Mouse (Mus musculus): ENCODE data around the gene Cacna1c.
A peak's percentile ranks its signal among the peaks of the same experiment; 100 is the strongest.

The Cacna1c gene

GRCm38 (mm10) chr6:118932002-118932700, 264.1 kb downstream of the Cacna1c start:
- no peak for DNase-seq (ENCODE audit: extremely low read depth, low read depth)

- DNase-seq (ENCODE audit: extremely low read depth, low read depth) = no peak
Measured at GRCm38 (mm10) chr6:118926669-118927068, 269.5 kb downstream of the Cacna1c start.

DNA sequence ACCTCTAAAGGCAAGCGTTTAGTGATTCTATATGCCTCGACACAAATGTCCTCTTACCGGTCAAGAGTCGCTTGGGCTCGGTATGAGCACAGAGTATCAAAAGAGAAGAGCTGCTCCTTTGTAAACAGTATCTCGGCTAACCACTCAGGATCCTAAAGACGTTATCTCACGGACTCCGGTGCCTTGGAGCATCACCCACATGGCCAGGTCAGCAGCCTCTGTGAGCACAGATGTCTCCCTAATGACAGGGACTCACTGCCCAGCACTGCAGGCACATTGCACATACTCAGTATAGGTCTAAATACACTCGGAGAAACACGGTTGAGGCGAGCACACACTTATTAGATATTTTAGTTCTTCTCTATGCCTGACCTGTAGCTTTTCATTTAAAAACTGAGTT, 271.8 kb downstream of the Cacna1c start:
- no peak for DNase-seq (ENCODE audit: extremely low read depth, low read depth)

- no peak for DNase-seq (ENCODE audit: extremely low read depth, low read depth)
Measured at GRCm38 (mm10) chr6:118923926-118924325, 272.3 kb downstream of the Cacna1c start.

- DNase-seq (ENCODE audit: extremely low read depth, low read depth) = no peak
Measured at GRCm38 (mm10) chr6:118923212-118923577, 273.0 kb downstream of the Cacna1c start.

- DNase-seq (ENCODE audit: extremely low read depth, low read depth) = peak; percentile 44
Measured at GRCm38 (mm10) chr6:118922328-118923211, 273.6 kb downstream of the Cacna1c start.

DNA sequence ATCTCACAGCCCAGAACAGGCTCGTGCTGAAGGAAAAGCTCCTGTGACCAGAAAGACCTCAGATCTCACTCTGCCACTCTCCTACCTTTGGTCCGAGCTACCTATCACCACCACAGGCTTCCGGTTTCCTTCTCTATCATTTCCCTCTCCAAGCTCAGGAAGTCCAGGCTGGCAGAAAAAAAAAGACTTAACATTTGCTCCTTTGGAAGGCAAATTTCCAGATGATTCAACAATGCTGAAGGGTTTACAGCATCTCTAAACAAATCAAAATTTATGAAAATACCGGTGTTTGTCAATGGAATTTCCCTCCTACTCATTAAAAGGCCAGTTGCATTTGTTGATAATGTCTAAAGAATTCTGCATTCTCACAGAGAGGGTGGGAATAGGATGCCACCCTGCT, 288.0 kb downstream of the Cacna1c start:
- DNase-seq (ENCODE audit: extremely low read depth, low read depth) = no peak

DNA sequence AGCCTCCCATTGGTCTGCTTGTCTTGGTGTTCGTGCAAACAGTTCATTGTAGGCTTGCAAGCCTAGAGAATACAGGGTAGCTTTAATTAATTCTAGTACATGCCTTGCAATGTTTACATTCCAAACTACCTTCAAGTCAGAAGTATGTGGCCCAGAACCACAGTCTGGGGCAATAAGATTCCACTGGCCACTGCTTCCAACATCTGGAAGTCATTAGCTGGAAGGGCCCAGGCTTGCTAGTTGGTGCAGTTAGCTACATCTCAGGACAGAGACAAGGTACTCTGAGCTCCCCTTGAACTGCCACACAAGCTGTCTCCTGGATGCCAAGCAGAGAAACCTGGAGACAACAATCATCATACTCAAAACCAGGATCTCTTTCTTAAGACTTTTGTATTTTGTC, 288.5 kb downstream of the Cacna1c start:
- DNase-seq (ENCODE audit: extremely low read depth, low read depth) = no peak

DNA sequence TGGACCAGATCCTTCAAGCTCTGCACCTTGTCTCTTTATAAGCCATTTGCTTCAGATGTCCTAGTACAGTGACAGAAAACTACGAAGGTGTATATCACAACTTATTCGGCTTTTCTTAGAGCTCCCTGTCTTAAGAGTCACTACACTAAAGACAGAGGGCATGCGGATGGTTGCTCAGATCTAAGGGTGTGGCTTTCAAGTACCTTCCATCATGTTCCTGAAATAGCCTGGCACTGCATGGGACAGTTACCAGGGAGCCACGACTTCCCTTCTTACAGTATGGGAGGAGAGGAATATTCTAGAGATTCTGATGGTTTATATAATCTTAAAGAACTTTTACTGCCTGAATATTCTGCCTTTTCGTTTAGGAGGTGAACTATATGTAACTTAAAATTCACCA, 289.3 kb downstream of the Cacna1c start:
- DNase-seq (ENCODE audit: extremely low read depth, low read depth) = no peak

DNA sequence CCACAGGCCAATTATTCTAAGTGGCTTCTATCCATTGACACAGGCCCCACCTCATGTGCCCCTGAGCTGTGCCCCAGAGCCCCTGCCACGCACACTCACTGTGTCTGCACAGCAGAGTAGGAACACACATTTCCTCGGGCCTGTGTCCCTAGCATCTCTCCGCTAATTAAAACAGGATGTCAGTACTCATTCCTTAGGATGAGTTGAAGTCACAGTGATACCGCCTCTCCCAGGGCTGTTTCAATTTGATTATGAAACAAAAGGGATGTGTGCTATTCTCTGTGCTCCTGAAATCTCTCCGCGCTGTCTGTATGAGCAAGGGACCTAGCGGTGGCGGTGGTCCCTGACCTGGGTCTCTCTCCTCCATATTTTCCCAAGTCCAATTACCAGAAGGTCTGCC, 296.5 kb downstream of the Cacna1c start:
- DNase-seq (ENCODE audit: extremely low read depth, low read depth) = no peak

DNA sequence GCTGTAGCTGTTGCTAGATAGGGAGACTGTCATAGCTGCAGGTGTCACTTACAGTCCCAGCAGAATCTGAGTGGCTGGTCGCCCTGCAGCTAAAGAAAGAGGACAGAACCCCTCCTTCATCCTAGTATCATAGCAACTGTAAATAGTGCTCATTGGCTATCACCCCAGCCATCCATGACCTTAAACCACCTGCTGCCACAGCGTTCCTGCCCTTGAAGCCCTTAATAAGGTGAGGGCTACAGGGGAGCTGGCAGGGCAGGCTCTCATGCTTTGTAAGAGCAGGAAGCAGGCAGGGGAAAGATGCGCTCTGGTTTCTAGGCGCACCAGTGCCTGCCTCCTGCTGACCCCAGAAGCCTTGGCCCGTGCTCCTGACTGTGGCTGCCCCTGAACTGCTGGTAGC, 299.1 kb downstream of the Cacna1c start:
- no peak for DNase-seq (ENCODE audit: extremely low read depth, low read depth)

GRCm38 (mm10) chr6:118894043-118894442, 302.2 kb downstream of the Cacna1c start:
- no peak for DNase-seq (ENCODE audit: extremely low read depth, low read depth)

DNA sequence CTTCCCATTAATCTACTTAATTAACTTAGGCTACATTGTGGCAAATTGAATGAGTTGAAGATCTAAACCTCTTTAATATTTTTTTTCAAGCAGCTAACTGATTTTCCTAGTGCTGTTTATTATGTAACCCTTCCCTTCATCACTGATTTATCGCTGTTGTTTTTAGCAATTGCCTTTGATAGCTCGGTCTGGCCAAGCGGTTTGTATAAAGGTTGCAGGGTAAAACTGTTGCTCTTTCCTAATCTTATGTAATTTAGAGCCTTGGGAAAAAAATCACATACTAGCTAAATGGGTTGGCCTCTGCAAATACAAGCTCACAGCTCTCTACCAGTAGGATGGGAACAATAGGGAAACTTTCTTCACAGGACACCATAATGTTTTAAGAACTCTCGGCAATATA, 306.8 kb downstream of the Cacna1c start:
- no peak for DNase-seq (ENCODE audit: extremely low read depth, low read depth)

DNA sequence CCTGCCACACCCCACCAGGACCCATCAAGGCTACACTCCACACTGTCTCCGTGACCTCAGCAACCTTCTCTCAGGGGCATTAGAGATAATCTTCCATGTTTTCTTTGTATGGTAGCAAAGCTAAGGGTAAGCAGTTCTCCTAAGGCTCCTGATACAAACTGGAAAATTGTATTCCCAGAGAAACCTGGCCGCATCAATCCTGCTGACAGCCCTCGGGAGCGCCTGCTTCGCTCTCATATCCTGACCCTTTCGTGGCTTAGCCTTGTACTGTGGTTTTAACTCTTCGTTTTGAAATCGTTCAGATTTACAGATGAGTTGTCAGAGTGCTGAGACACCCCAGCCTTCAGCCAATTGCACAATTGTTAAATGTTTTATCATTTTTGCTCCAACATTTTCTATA, 309.2 kb downstream of the Cacna1c start:
- DNase-seq (ENCODE audit: extremely low read depth, low read depth) = no peak

DNA sequence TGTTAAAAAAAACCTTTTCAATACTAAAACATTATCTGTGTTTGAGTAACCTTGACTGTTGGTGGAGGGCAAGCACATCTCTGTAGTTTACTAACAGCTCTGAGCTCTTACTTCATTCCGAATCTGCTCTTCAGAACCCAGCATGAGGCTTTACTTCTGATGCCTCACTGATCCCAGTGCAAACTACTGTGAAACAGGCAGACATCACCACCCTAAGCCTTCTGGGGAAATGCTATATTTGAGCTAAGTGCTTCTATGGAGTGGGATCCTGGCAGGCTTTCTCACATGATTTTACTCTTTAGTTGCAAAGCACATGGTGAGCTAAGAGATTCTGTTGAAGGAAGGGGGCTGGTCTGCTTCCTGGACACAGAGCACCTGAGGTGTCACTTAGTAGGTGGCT, 311.3 kb downstream of the Cacna1c start:
- DNase-seq (ENCODE audit: extremely low read depth, low read depth) = no peak

DNA sequence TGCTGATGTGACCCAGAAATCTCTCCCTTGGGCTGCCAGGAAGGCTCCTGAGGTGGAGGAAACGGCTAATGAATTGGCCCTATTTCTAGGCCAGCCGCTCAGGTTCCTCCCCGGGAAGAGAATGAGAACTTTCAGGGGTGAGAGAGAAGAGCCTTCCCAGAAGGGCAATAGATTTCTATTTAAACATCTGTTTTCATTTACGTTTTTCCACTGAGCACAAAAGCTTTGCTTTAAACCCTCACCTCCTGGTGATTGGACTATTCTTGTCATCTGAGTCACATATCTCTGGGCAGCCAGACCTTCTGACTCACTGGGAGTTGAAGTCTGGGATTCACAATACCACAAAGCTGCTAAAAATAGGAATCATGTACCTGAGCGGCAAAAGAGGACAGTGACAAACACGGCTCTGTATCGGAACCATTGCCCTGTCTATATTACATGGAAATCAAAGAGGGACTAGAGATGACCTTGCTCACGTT, 312.1 kb downstream of the Cacna1c start:
- no peak for DNase-seq (ENCODE audit: extremely low read depth, low read depth)

DNA sequence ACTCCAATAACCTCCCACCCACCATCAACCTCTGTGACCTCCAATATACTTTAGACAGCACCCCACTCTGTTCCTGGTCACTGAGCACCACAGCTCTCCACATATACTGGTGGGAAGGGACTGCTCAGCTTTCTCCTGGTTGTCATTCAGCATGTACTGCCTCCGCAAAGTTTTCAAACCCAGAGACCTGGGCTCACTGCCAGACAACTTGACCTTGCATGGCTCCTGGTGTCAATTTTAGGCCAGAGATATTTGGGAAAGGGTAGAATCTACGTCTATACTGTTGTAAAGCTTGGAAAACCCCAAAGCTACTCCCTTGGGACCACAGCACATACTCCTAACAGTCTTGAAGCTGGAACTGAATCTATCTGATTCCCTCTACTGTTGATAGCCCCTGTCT, 320.0 kb downstream of the Cacna1c start:
- DNase-seq (ENCODE audit: extremely low read depth, low read depth) = no peak

DNA sequence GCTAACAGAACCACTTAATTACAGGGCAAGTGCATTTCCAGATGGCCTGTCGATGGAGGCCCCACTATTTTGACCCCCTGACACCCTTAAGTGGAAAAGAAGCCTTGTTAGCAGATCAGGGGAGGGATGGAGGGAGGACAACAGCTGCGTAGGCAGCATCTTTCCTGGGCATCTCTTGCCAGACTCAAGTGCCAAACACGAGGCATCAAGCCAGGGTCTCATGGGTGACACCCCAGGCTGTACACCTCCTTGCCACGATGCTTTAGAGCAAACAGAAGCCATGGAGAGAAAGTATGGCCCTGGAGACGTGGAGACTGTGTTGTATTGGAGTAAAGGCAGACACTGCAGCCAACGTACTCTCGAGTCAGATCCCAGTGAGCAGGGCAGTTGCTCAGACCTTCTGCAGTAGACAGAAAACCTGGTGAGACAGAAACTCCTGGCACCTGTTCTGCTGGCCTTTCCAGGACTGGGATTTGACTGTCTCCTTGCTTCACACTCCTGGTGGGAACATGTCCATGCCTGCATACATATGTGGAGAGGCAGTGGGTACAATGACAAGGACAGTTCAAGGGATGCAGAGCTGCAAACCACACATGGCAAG, 325.9 kb downstream of the Cacna1c start:
- DNase-seq (ENCODE audit: extremely low read depth, low read depth) = no peak

DNA sequence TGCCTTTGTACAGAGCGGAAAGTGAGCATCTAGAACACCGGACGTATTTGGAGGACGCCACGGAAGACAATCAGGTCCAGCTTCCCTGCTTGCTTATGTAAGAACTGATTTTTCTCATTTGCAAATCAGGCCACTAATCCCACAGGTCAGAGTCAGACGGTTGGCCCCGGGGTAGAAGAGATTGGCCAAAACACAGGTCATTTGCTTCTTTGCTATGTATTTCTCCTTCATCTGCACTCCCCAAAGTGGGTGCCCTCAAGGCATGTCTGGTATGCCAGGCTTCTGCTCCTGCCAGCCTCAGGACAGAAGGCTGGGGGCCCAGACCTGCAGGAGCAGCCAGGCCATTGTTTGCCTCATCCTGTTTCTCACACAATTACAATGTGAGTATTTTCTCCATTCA, 328.8 kb downstream of the Cacna1c start:
- DNase-seq (ENCODE audit: extremely low read depth, low read depth) = no peak

- DNase-seq (ENCODE audit: extremely low read depth, low read depth) = no peak
Measured at GRCm38 (mm10) chr6:118866889-118867288, 329.3 kb downstream of the Cacna1c start.

DNA sequence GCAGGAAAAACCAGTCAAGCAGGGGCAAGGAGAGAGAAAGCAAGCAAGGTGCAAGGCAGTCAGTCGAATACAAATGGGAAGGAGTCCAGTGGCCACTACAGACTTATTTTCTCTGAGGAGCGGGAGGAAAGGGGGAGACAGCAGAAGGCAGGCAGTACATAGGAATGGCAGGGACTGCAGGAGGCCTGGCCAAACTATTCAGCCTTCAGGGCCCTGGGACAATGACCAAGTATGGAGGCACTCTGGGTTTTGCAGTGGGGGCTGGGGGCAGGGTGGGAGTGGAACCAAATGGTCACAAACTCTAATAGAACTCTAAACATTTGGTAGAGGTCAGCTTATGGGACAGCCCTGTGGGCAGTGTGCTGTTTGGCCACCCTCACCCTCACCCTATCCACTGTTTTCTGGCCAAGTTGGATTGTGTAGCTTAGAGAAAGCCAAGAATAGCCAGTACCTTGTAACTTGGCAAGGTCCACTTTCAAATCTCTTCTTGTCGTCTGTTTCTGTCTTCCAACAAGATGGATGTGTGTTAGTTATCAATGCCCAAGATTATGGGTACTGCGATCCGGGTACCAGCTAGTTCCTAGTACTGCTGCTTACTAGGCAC, 330.3 kb downstream of the Cacna1c start:
- no peak for DNase-seq (ENCODE audit: extremely low read depth, low read depth)
